Mouse (Mus musculus): ENCODE measurements around the gene Fgfr2. TPM values are rescaled to one million over a fixed set of nuclear protein-coding genes. Genes with fewer than 3 reads are reported as not detected.

Fgfr2 gene
- polyA plus RNA-seq, 1 experiment from 2014 or later, result 133 TPM

- WGBS, result 96% methylated on average over 1 of the region's 1 CpGs
- Histone ChIP-seq H3K27me3 (ENCODE audit: control insufficient read depth, insufficient read depth, low read length) (no peaks in the 10 kb centered on the region), H3K9ac (ENCODE audit: low read depth, low read length) (no peak overlapping the region), H3K36me3 (ENCODE audit: control insufficient read depth, insufficient read depth, low read length) (no peaks in the 10 kb centered on the region), H3K27ac (ENCODE audit: low read depth, low read length) (no peak overlapping the region), H3K4me2 (replicated peaks; ENCODE audit: low read depth, low read length) (no peak overlapping the region), H3K4me3 (ENCODE audit: low read length) (no peak overlapping the region), H3K4me1 (ENCODE audit: control insufficient read depth, insufficient read depth, low read length) (no peaks in the 10 kb centered on the region), H3K9me3 (ENCODE audit: control insufficient read depth, low read length) (no peaks in the 10 kb centered on the region)
- no peak for ATAC-seq (ENCODE audit: low FRiP score, low TSS enrichment)
Observed at GRCm38 (mm10) chr7:131660726-131661125, 1462.4 kb downstream of the Fgfr2 start.

DNA sequence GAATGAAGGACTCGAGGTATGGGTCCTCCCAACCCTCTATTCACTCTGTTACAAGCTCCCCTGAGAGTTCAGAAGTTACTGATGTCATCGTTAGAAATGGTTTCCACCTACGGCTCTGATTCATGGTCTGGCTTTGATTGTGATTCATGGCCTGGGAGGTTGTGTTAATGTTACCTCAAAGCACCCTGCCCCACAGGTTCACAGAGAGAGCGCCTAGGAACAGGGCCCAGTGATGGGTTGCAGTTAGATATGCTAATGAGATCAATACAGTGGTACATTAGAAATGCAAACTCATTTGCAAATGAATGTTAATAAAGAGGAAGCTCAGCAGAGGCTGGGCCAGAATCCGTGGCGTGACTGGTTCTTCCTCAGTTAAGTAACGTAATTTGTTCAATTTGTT is 1467.1 kb downstream of the Fgfr2 start:
- Histone ChIP-seq H3K9ac (ENCODE audit: low read depth, low read length) (no peak overlapping the region), H3K4me1 (ENCODE audit: control insufficient read depth, insufficient read depth, low read length) (no peaks in the 10 kb centered on the region), H3K27ac (ENCODE audit: low read depth, low read length) (no peak overlapping the region), H3K4me3 (ENCODE audit: low read length) (no peak overlapping the region), H3K9me3 (ENCODE audit: control insufficient read depth, low read length) (no peaks in the 10 kb centered on the region), H3K4me2 (replicated peaks; ENCODE audit: low read depth, low read length) (no peak overlapping the region), H3K27me3 (ENCODE audit: control insufficient read depth, insufficient read depth, low read length) (no peaks in the 10 kb centered on the region), H3K36me3 (ENCODE audit: control insufficient read depth, insufficient read depth, low read length) (no peaks in the 10 kb centered on the region)
- no peak for ATAC-seq (ENCODE audit: low FRiP score, low TSS enrichment)
- 40% methylated on average over 7 of the region's 7 CpGs for WGBS

DNA sequence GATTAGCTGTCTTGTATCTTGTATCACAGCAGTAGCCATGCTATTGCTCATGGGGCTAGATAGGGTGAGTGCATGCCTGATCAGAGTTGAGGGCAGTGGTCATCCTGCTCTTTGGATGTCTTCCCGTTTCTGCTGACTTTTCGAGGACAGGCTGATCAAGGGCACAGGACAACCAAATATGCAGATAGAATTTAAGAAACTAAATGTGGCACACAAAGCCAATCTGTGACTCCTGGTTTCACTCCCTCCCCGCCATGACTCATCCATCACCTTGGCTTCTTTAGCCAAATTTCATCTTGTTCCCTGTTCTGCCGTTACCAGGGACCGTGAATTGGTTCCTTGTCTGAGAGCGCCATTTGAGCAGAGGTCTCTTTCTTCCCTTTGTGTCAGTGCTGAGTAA is 1469.7 kb downstream of the Fgfr2 start:
- WGBS, result 88% methylated on average over 6 of the region's 6 CpGs
- no peaks in the 10 kb centered on the region for H3K4me1 ChIP-seq (ENCODE audit: control insufficient read depth, insufficient read depth, low read length)
- ATAC-seq (ENCODE audit: low FRiP score, low TSS enrichment), result no peak

DNA sequence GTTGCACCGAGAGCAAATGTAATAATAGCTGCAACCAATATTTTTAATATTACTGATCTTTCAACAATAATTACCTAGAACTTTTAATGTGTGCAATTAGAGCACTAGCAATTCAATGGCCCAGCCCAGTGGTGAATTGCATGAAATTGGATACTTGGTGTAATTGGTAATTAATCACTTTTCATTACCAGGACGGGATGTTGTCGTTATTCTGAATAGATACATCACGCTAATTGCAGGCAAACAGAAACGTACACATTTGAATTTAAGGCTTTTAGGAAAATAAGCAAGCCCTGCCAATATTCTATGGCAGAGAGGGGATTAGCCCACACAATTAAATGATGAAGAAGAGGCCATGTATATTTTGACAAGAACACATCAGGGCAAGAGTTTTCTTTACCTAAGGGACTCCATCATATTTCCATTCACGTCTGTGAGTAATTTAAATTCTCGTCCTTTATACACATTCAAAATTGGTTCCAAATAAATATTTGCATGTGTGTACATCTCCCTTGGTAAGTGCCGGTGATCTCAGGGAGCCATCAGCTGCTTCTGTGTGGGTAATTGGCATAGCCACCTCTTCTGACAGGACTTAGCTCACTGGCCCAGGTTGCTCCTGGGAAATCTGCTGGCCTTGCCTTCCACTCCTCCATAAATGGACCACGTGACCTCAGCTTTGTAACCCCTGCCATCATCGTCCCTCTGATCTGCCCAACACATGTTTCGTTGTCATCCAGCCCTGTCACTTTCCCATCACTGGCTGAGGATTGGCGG is 1471.0 kb downstream of the Fgfr2 start:
- 66% methylated on average over 12 of the region's 12 CpGs for WGBS
- no peaks in the 10 kb centered on the region for H3K36me3 ChIP-seq (ENCODE audit: control insufficient read depth, insufficient read depth, low read length)
- no peak for ATAC-seq (ENCODE audit: low FRiP score, low TSS enrichment)
- H3K4me1 ChIP-seq (ENCODE audit: control insufficient read depth, insufficient read depth, low read length), result peaks cover 4% of the 10 kb centered on the region; the same call in 1 of the 2 replicates
- no peak overlapping the region for H3K9ac ChIP-seq (ENCODE audit: low read depth, low read length)
- H3K27ac ChIP-seq (ENCODE audit: low read depth, low read length), result no peak overlapping the region
- peaks cover 4% of the 10 kb centered on the region; the same call in 1 of the 2 replicates for H3K27me3 ChIP-seq (ENCODE audit: control insufficient read depth, insufficient read depth, low read length)
- H3K4me3 ChIP-seq (ENCODE audit: low read length), result no peak overlapping the region
- no peaks in the 10 kb centered on the region for H3K9me3 ChIP-seq (ENCODE audit: control insufficient read depth, low read length)
- no peak overlapping the region for H3K4me2 ChIP-seq (replicated peaks; ENCODE audit: low read depth, low read length)

More for the DNA sequence above, 1469.7 kb downstream of the Fgfr2 start:
- Histone ChIP-seq H3K4me2 (replicated peaks; ENCODE audit: low read depth, low read length) (no peak overlapping the region), H3K9ac (ENCODE audit: low read depth, low read length) (no peak overlapping the region), H3K9me3 (ENCODE audit: control insufficient read depth, low read length) (no peaks in the 10 kb centered on the region), H3K36me3 (ENCODE audit: control insufficient read depth, insufficient read depth, low read length) (no peaks in the 10 kb centered on the region), H3K27ac (ENCODE audit: low read depth, low read length) (no peak overlapping the region), H3K4me3 (ENCODE audit: low read length) (no peak overlapping the region), H3K27me3 (ENCODE audit: control insufficient read depth, insufficient read depth, low read length) (peaks cover 4% of the 10 kb centered on the region; the same call in 1 of the 2 replicates)

DNA sequence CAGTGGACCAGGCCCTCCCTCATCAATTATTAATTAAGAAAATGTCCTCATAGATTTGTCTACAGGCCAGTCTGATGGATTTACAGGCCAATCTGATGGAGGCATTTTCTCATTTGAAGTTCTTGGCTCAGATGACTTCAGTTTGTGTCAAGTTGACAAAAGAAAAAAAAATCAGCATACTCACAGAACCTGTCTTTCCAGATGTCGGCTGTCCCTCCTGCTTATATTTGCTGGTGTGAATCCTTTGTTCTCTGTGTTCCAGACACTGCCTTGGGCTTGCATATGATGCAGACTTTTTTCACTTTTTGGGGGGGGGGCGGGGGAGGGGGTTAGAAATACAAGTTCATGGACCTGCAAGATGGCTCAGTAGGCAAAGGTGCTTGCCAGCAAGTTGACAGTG is 1472.9 kb downstream of the Fgfr2 start:
- 65% methylated on average over 2 of the region's 2 CpGs for WGBS
- H3K4me3 ChIP-seq (ENCODE audit: low read length), result no peak overlapping the region
- no peak overlapping the region for H3K27ac ChIP-seq (ENCODE audit: low read depth, low read length)
- H3K27me3 ChIP-seq (ENCODE audit: control insufficient read depth, insufficient read depth, low read length), result peaks cover 12% of the 10 kb centered on the region
- no peak overlapping the region for H3K9ac ChIP-seq (ENCODE audit: low read depth, low read length)
- no peak for ATAC-seq (ENCODE audit: low FRiP score, low TSS enrichment)
- no peaks in the 10 kb centered on the region for H3K9me3 ChIP-seq (ENCODE audit: control insufficient read depth, low read length)
- peaks cover 4% of the 10 kb centered on the region; the same call in 1 of the 2 replicates for H3K4me1 ChIP-seq (ENCODE audit: control insufficient read depth, insufficient read depth, low read length)
- H3K36me3 ChIP-seq (ENCODE audit: control insufficient read depth, insufficient read depth, low read length), result no peaks in the 10 kb centered on the region
- no peak overlapping the region for H3K4me2 ChIP-seq (replicated peaks; ENCODE audit: low read depth, low read length)

DNA sequence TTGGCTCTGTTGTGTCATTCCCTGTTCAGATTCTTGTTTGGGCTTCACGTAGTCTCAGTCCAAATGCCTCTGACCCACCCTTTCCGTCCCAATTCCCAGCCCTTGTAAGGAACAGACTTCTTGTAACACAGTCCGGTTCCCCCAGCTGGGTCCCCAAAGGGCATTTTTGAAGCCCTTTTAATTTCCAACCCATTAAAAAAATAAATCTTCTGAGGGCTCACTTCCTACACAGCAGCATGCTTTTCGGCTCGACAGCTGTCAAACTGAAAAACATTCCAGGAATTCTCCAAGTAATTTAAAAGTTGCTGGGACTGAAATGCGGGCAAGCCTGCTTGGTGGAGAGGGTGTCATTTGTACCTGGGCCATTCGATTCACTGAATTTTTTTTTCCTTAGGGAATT is 1474.9 kb downstream of the Fgfr2 start:
- no peak overlapping the region for H3K4me2 ChIP-seq (replicated peaks; ENCODE audit: low read depth, low read length)
- no peak for ATAC-seq (ENCODE audit: low FRiP score, low TSS enrichment)
- no peaks in the 10 kb centered on the region for H3K36me3 ChIP-seq (ENCODE audit: control insufficient read depth, insufficient read depth, low read length)
- H3K9ac ChIP-seq (ENCODE audit: low read depth, low read length), result no peak overlapping the region
- WGBS, result 21% methylated on average over 7 of the region's 7 CpGs
- peaks cover 29% of the 10 kb centered on the region for H3K27me3 ChIP-seq (ENCODE audit: control insufficient read depth, insufficient read depth, low read length)
- no peaks in the 10 kb centered on the region for H3K9me3 ChIP-seq (ENCODE audit: control insufficient read depth, low read length)
- H3K27ac ChIP-seq (ENCODE audit: low read depth, low read length), result no peak overlapping the region
- H3K4me3 ChIP-seq (ENCODE audit: low read length), result no peak overlapping the region
- H3K4me1 ChIP-seq (ENCODE audit: control insufficient read depth, insufficient read depth, low read length), result peaks cover 4% of the 10 kb centered on the region

GRCm38 (mm10) chr7:131647583-131647982 is 1475.6 kb downstream of the Fgfr2 start:
- 41% methylated on average over 3 of the region's 3 CpGs for WGBS
- Histone ChIP-seq H3K4me2 (replicated peaks; ENCODE audit: low read depth, low read length) (no peak overlapping the region), H3K36me3 (ENCODE audit: control insufficient read depth, insufficient read depth, low read length) (no peaks in the 10 kb centered on the region), H3K9ac (ENCODE audit: low read depth, low read length) (no peak overlapping the region), H3K27ac (ENCODE audit: low read depth, low read length) (no peak overlapping the region), H3K9me3 (ENCODE audit: control insufficient read depth, low read length) (no peaks in the 10 kb centered on the region), H3K27me3 (ENCODE audit: control insufficient read depth, insufficient read depth, low read length) (peaks cover 36% of the 10 kb centered on the region), H3K4me3 (ENCODE audit: low read length) (no peak overlapping the region), H3K4me1 (ENCODE audit: control insufficient read depth, insufficient read depth, low read length) (peaks cover 4% of the 10 kb centered on the region)
- ATAC-seq (ENCODE audit: low FRiP score, low TSS enrichment), result peak; percentile 39; the same call in 1 of the 2 replicates

GRCm38 (mm10) chr7:131644586-131644985 is 1478.6 kb downstream of the Fgfr2 start:
- ATAC-seq (ENCODE audit: low FRiP score, low TSS enrichment), result no peak
- peaks cover 4% of the 10 kb centered on the region for H3K4me1 ChIP-seq (ENCODE audit: control insufficient read depth, insufficient read depth, low read length)
- H3K9me3 ChIP-seq (ENCODE audit: control insufficient read depth, low read length), result no peaks in the 10 kb centered on the region
- no peak overlapping the region for H3K27ac ChIP-seq (ENCODE audit: low read depth, low read length)
- H3K4me3 ChIP-seq (ENCODE audit: low read length), result peak overlapping the region; percentile 18; the same call in 1 of the 2 replicates
- peak overlapping the region; percentile 32; the same call in 1 of the 2 replicates for H3K4me2 ChIP-seq (replicated peaks; ENCODE audit: low read depth, low read length)
- H3K36me3 ChIP-seq (ENCODE audit: control insufficient read depth, insufficient read depth, low read length), result no peaks in the 10 kb centered on the region
- H3K27me3 ChIP-seq (ENCODE audit: control insufficient read depth, insufficient read depth, low read length), result peaks cover 55% of the 10 kb centered on the region
- H3K9ac ChIP-seq (ENCODE audit: low read depth, low read length), result no peak overlapping the region
- WGBS, result 2% methylated on average over 13 of the region's 13 CpGs

- no peaks in the 10 kb centered on the region for H3K36me3 ChIP-seq (ENCODE audit: control insufficient read depth, insufficient read depth, low read length)
- H3K4me3 ChIP-seq (ENCODE audit: low read length), result peak overlapping the region; percentile 18; the same call in 1 of the 2 replicates
- peaks cover 4% of the 10 kb centered on the region for H3K4me1 ChIP-seq (ENCODE audit: control insufficient read depth, insufficient read depth, low read length)
- H3K27me3 ChIP-seq (ENCODE audit: control insufficient read depth, insufficient read depth, low read length), result peaks cover 52% of the 10 kb centered on the region
- no peak overlapping the region for H3K27ac ChIP-seq (ENCODE audit: low read depth, low read length)
- peak overlapping the region; percentile 32 for H3K4me2 ChIP-seq (replicated peaks; ENCODE audit: low read depth, low read length)
- H3K9me3 ChIP-seq (ENCODE audit: control insufficient read depth, low read length), result no peaks in the 10 kb centered on the region
- WGBS, result under 1% methylated on average over 16 of the region's 16 CpGs
- no peak for ATAC-seq (ENCODE audit: low FRiP score, low TSS enrichment)
- no peak overlapping the region for H3K9ac ChIP-seq (ENCODE audit: low read depth, low read length)
Observed at GRCm38 (mm10) chr7:131644051-131644450, 1479.1 kb downstream of the Fgfr2 start.

Data from kidney, embryonic 14.5 days (tissue).